Mouse (Mus musculus) E14TG2a.4 (cell line): ENCODE data around the gene Gm20388.

Experiments
- CTCF ChIP-seq: conservative IDR thresholded peaks from 2 replicates; pipeline ENCODE4 v1.5.1; 2014; ENCODE audit warnings: low read length
- NANOG ChIP-seq: IDR thresholded peaks from 2 replicates; pipeline ENCODE4 v1.6.1; 2014; ENCODE audit warnings: borderline replicate concordance, low read length, mixed read lengths
- POU5F1 ChIP-seq: IDR thresholded peaks from 2 replicates; pipeline ENCODE4 v1.6.1; 2014; ENCODE audit warnings: low read length, borderline replicate concordance

DNA sequence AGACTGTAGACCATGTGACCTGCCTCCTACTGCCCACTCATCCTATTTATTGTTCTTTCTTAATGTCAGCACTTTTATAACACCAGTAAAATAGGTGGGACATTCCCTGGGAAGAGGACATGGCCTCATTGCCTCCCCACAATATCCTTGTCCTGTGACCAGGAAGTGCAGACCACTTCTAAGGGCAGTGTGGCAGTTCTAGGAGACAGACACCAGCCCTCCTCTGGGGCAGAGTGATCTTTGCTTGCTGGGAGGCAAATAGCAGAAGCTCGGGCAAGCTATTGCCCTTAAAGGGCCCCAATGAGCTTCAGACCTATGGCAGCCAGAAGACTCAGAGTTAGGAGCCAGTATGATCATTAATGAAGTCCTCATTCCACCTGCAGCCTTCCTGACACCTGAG lies 2694.0 kb downstream of the Gm20388 start:
- TF ChIP-seq CTCF (no peak), POU5F1 (no peak), NANOG (no peak)
